In genomic region chr9:65303586-65303985, GRCm38 (mm10) we compare ENCODE assay signal across 25 mouse cellular contexts. TPM values are rescaled to one million over a fixed set of nuclear protein-coding genes. Genes with fewer than 3 reads are reported as not detected.
DNase-seq lines count a peak whose midpoint lies in the region; ATAC-seq and TF ChIP-seq lines count a peak whose summit lies in the region.
"Had no signal": no experiment of that assay in that cellular context is flagged by ENCODE, and none has a peak within 500 bp of the region (broad histone marks: within the 10 kb centered on the region; RNA-seq: fewer than 3 reads in every experiment).

No protein-coding gene starts in this region.

- H3K4me1 ChIP-seq in MEL (ENCODE audit: control insufficient read depth in 1 of 2, insufficient read depth in 2 of 2, low read length in 2 of 2): no peaks in the 10 kb centered on the region
- no peaks in the 10 kb centered on the region; the same call in 1 of the 2 replicates for H3K4me1 ChIP-seq in brown adipose tissue, adult 24 weeks (ENCODE audit: control insufficient read depth, insufficient read depth, insufficient read length, low read length)
- no peaks in the 10 kb centered on the region for H3K4me1 ChIP-seq in midbrain, embryonic 15.5 days
- H3K4me1 ChIP-seq: embryonic facial prominence, embryonic 12.5 days; forebrain, embryonic 15.5 days; hindbrain, embryonic 12.5 days had no signal

- WGBS in midbrain, embryonic 15.5 days: 89% methylated on average over 4 of the region's 4 CpGs

- H3K27me3 ChIP-seq in MEL (ENCODE audit: control insufficient read depth in 1 of 2, insufficient read depth in 2 of 2, low read length in 2 of 2): no peaks in the 10 kb centered on the region
- no peaks in the 10 kb centered on the region for H3K27me3 ChIP-seq in midbrain, embryonic 15.5 days (replicated peaks)
- H3K27me3 ChIP-seq: embryonic facial prominence, embryonic 12.5 days; forebrain, embryonic 15.5 days; heart, embryonic 15.5 days; hindbrain, embryonic 12.5 days had no signal

- H3K9me3 ChIP-seq in MEL (replicated peaks; ENCODE audit: insufficient read depth, low read length): no peaks in the 10 kb centered on the region
- no peaks in the 10 kb centered on the region for H3K9me3 ChIP-seq in midbrain, embryonic 15.5 days
- H3K9me3 ChIP-seq: embryonic facial prominence, embryonic 12.5 days; forebrain, embryonic 15.5 days; G1E; heart, embryonic 15.5 days; hindbrain, embryonic 12.5 days had no signal

- no peak for TF ChIP-seq RAD21 in MEL (IDR thresholded peaks at IDR 0.05; ENCODE audit: low read depth, low read length)

- H3K79me2 ChIP-seq in MEL (ENCODE audit: control insufficient read depth, insufficient read depth, low read length, poor library complexity): 0 out of 2 replicates have a peak, but pooled peaks cover 1% of the 10 kb centered on the region

- no peak for ATAC-seq in midbrain, embryonic 15.5 days (replicated peaks)
- ATAC-seq: CD4-positive, CD25-positive, alpha-beta regulatory T cell, adult 4 months; forebrain, embryonic 15.5 days; hindbrain, embryonic 16.5 days; inflammation-experienced regulatory T-cells, adult 6 months; intestine, postnatal 0 days had no signal

- no peak overlapping the region for H3K4me3 ChIP-seq in MEL (ENCODE audit: control insufficient read depth in 1 of 2, insufficient read depth in 1 of 2, low read depth in 2 of 2, low read length in 2 of 2)
- H3K4me3 ChIP-seq in brown adipose tissue, adult 24 weeks (ENCODE audit: insufficient read depth, low read depth, low read length): no peak overlapping the region
- no peak overlapping the region for H3K4me3 ChIP-seq in midbrain, embryonic 15.5 days
- H3K4me3 ChIP-seq: embryonic facial prominence, embryonic 12.5 days; forebrain, embryonic 15.5 days; heart, embryonic 15.5 days; hindbrain, embryonic 12.5 days had no signal

- no peak overlapping the region for H3K27ac ChIP-seq in MEL (ENCODE audit: control insufficient read depth, low read depth, low read length)
- peak overlapping the region; percentile 98 for H3K27ac ChIP-seq in brown adipose tissue, adult 24 weeks (replicated peaks; ENCODE audit: low read depth, low read length)
- H3K27ac ChIP-seq in midbrain, embryonic 15.5 days: no peak overlapping the region
- H3K27ac ChIP-seq: embryonic facial prominence, embryonic 12.5 days; forebrain, embryonic 15.5 days; heart, embryonic 15.5 days; hindbrain, embryonic 12.5 days had no signal

- H3K9ac ChIP-seq in MEL (ENCODE audit: control insufficient read depth, low read depth, low read length, poor library complexity, severe bottlenecking): no peak overlapping the region
- no peak overlapping the region for H3K9ac ChIP-seq in midbrain, embryonic 15.5 days
- H3K9ac ChIP-seq: embryonic facial prominence, embryonic 12.5 days; forebrain, embryonic 15.5 days; heart, embryonic 15.5 days; hindbrain, embryonic 12.5 days had no signal

- TF ChIP-seq EP300 in MEL (IDR thresholded peaks at IDR 0.05; ENCODE audit: low read depth in 1 of 2, low read length in 2 of 2): no peak

- TF ChIP-seq POLR2A in MEL (IDR thresholded peaks at IDR 0.05; ENCODE audit: control insufficient read depth in 1 of 2, insufficient read depth in 1 of 2, low read depth in 1 of 2, low read length in 2 of 2, poor library complexity in 1 of 2): no peak

- TF ChIP-seq CTCF in MEL (IDR thresholded peaks at IDR 0.05 in 2 of 3, conservative IDR thresholded peaks at IDR 0.05 in 1 of 3; ENCODE audit: control insufficient read depth in 1 of 3, insufficient read depth in 1 of 3, low read depth in 2 of 3, low read length in 3 of 3, poor library complexity in 1 of 3, severe bottlenecking in 1 of 3): no peak

- DNase-seq in heart, adult 8-10 months (ENCODE audit: low spot score): peak; percentile 30
- DNase-seq in heart, postnatal 14 days: no peak
- peak; percentile 31 for DNase-seq in A20 (ENCODE audit: low read depth, low spot score)
- DNase-seq in MEL (ENCODE audit: low read depth, low spot score): peak; percentile 17
- DNase-seq in cerebellum, postnatal 36 days: no peak
- DNase-seq: adrenal gland, postnatal 14 days; B cell, adult 2 months; cerebellum, adult 11 months; cerebellum, adult 8-10 months; cerebellum, postnatal 14 days; gastrocnemius, postnatal 14 days; heart, postnatal 4 days had no signal

- intact Hi-C loops in heart, postnatal 14 days (cut with DNase I): no loop called here

- H3K4me2 ChIP-seq in midbrain, embryonic 15.5 days: no peak overlapping the region
- H3K4me2 ChIP-seq: embryonic facial prominence, embryonic 12.5 days; forebrain, embryonic 15.5 days; heart, embryonic 11.5 days; heart, embryonic 15.5 days; hindbrain, embryonic 12.5 days had no signal

- H3K36me3 ChIP-seq in MEL (ENCODE audit: control insufficient read depth in 1 of 2, insufficient read depth in 2 of 2, low read length in 2 of 2): peaks cover 2 to 28% of the 10 kb centered on the region in 2 experiments; a peak in 2 of 4 replicates
- H3K36me3 ChIP-seq in midbrain, embryonic 15.5 days (replicated peaks): peaks cover 22% of the 10 kb centered on the region

TF ChIP-seq in MEL, 35 proteins besides CTCF, POLR2A, EP300 and RAD21:
- TF ChIP-seq RCOR1 (IDR thresholded peaks at IDR 0.05; ENCODE audit: low read depth, low read length): no peak
- TF ChIP-seq ZKSCAN1 (IDR thresholded peaks at IDR 0.05; ENCODE audit: low read depth, low read length): no peak
- no peak for TF ChIP-seq USF2 (IDR thresholded peaks at IDR 0.05; ENCODE audit: borderline replicate concordance in 1 of 2, insufficient read depth in 1 of 2, low read depth in 1 of 2, low read length in 2 of 2)
- no peak for TF ChIP-seq TAL1 (IDR thresholded peaks at IDR 0.05; ENCODE audit: low read length)
- no peak for TF ChIP-seq ZC3H11A (IDR thresholded peaks at IDR 0.05; ENCODE audit: low read depth, low read length)
- TF ChIP-seq UBTF (IDR thresholded peaks at IDR 0.05; ENCODE audit: borderline replicate concordance, insufficient read depth, low read depth, low read length): no peak
- no peak for TF ChIP-seq POLR2AphosphoS5 (IDR thresholded peaks at IDR 0.05; ENCODE audit: borderline replicate concordance, low read depth, low read length)
- TF ChIP-seq BHLHE40 (IDR thresholded peaks at IDR 0.05; ENCODE audit: borderline replicate concordance, low read depth, low read length): no peak
- TF ChIP-seq MEF2A (IDR thresholded peaks at IDR 0.05; ENCODE audit: extremely low read depth, insufficient replicate concordance, low read depth, low read length, poor library complexity, severe bottlenecking): no peak
- TF ChIP-seq HCFC1 (IDR thresholded peaks at IDR 0.05; ENCODE audit: low read depth, low read length): no peak
- no peak for TF ChIP-seq KAT2A (conservative IDR thresholded peaks at IDR 0.05; ENCODE audit: low read depth, low read length)
- no peak for TF ChIP-seq TCF12 (IDR thresholded peaks at IDR 0.05; ENCODE audit: low read depth, low read length)
- no peak for TF ChIP-seq CHD2 (IDR thresholded peaks at IDR 0.05; ENCODE audit: low read length)
- no peak for TF ChIP-seq GABPA (IDR thresholded peaks at IDR 0.05; ENCODE audit: low read depth, low read length)
- no peak for TF ChIP-seq ZMIZ1 (IDR thresholded peaks at IDR 0.05; ENCODE audit: low read depth, low read length)
- TF ChIP-seq MYB (IDR thresholded peaks at IDR 0.05; ENCODE audit: low read depth, low read length): no peak
- no peak for TF ChIP-seq POLR2AphosphoS2 (IDR thresholded peaks at IDR 0.05; ENCODE audit: low read length)
- no peak for TF ChIP-seq CHD1 (IDR thresholded peaks at IDR 0.05; ENCODE audit: low read depth, low read length)
TF ChIP-seq in MEL: peak in this region for 0.

RNA-seq across cellular contexts. Expression of gene Clpx, which starts 9.5 kb away (rescaled TPM):
- 100 to 1,000 TPM in 2 of 4 experiments, 10 to 100 TPM in 2; 82.7 to 113 (median 100) TPM for total RNA-seq in heart, adult 8-10 months (2022)
- 10 to 100 TPM; 90.7 to 99.9 TPM for total RNA-seq in heart, postnatal 14 days (2021)
- 38.7 and 38.8 TPM in 2 replicates for total RNA-seq in MEL (2012; rRNA removed)
- 10 to 100 TPM in 1 of 2 experiments, not detected in 1; 32.4 TPM for polyA plus RNA-seq in MEL (2012; ENCODE audit: insufficient read depth in 1 of 2, insufficient read length in 2 of 2, low read depth in 1 of 2, low replicate concordance in 2 of 2, missing spikeins in 1 of 2)
- 97.1 and 113 TPM in 2 replicates for polyA plus RNA-seq in brown adipose tissue, adult 24 weeks (2012; ENCODE audit: insufficient read depth, insufficient read length, missing spikeins)
- polyA plus RNA-seq in midbrain, embryonic 15.5 days (2015; fragmentation: Nextera tagmentation; extraction: Ambion mirVana): 40.4 and 42.8 TPM in 2 replicates

RNA-seq across cellular contexts. Expression of gene Cilp, which starts 38.6 kb away (rescaled TPM):
- 1 to 10 TPM; 1.5 to 2.8 (median 2.4) TPM for total RNA-seq in heart, adult 8-10 months (2022)
- 1 to 10 TPM; 6.2 to 6.6 TPM for total RNA-seq in heart, postnatal 14 days (2021)
- total RNA-seq in MEL (2012; rRNA removed): not detected in 2 replicates
- polyA plus RNA-seq in MEL (2012; ENCODE audit: insufficient read depth in 1 of 2, insufficient read length in 2 of 2, low read depth in 1 of 2, low replicate concordance in 2 of 2, missing spikeins in 1 of 2): under 1 TPM in 1 of 2 experiments, not detected in 1; 0.01 TPM
- polyA plus RNA-seq in brown adipose tissue, adult 24 weeks (2012; ENCODE audit: insufficient read depth, insufficient read length, missing spikeins): 1.2 and 3.1 TPM in 2 replicates
- polyA plus RNA-seq in midbrain, embryonic 15.5 days (2015; fragmentation: Nextera tagmentation; extraction: Ambion mirVana): 0.19 and 0.26 TPM in 2 replicates
- total RNA-seq: granulocyte monocyte progenitor cell, adult 5-6 weeks had no signal
- polyA plus RNA-seq: CD4-positive, CD25-positive, alpha-beta regulatory T cell, adult 4 months; G1E; inflammation-experienced regulatory T-cells, adult 6 months had no signal

RNA-seq across cellular contexts. Expression of gene Pdcd7, which starts 42.3 kb away (rescaled TPM):
- 10 to 100 TPM; 13.3 to 16.8 (median 16.0) TPM for total RNA-seq in heart, adult 8-10 months (2022)
- 10 to 100 TPM in 1 of 2 experiments, 1 to 10 TPM in 1; 9.6 to 11.3 TPM for total RNA-seq in heart, postnatal 14 days (2021)
- total RNA-seq in MEL (2012; rRNA removed): 20.3 and 22.8 TPM in 2 replicates
- polyA plus RNA-seq in MEL (2012; ENCODE audit: insufficient read depth in 1 of 2, insufficient read length in 2 of 2, low read depth in 1 of 2, low replicate concordance in 2 of 2, missing spikeins in 1 of 2): 10 to 100 TPM in 1 of 2 experiments, not detected in 1; 34.5 TPM
- 7.3 and 11.6 TPM in 2 replicates for polyA plus RNA-seq in brown adipose tissue, adult 24 weeks (2012; ENCODE audit: insufficient read depth, insufficient read length, missing spikeins)
- polyA plus RNA-seq in midbrain, embryonic 15.5 days (2015; fragmentation: Nextera tagmentation; extraction: Ambion mirVana): 8.1 and 9.5 TPM in 2 replicates

RNA-seq across cellular contexts. Expression of gene Ubap1l, which starts 57.3 kb away (rescaled TPM):
- total RNA-seq in heart, adult 8-10 months (2022): under 1 TPM in 2 of 4 experiments, not detected in 2; 0.27 to 0.40 TPM
- under 1 TPM; 0.33 to 0.37 TPM for total RNA-seq in heart, postnatal 14 days (2021)
- total RNA-seq in MEL (2012; rRNA removed): not detected in 2 replicates
- under 1 TPM in 1 of 2 experiments, not detected in 1; 0.08 TPM for polyA plus RNA-seq in MEL (2012; ENCODE audit: insufficient read depth in 1 of 2, insufficient read length in 2 of 2, low read depth in 1 of 2, low replicate concordance in 2 of 2, missing spikeins in 1 of 2)
- polyA plus RNA-seq in brown adipose tissue, adult 24 weeks (2012; ENCODE audit: insufficient read depth, insufficient read length, missing spikeins): 0.75 TPM in 1 of 2 replicates, not detected in the other
- 2.7 and 2.9 TPM in 2 replicates for polyA plus RNA-seq in midbrain, embryonic 15.5 days (2015; fragmentation: Nextera tagmentation; extraction: Ambion mirVana)
- total RNA-seq: granulocyte monocyte progenitor cell, adult 5-6 weeks had no signal
- polyA plus RNA-seq: CD4-positive, CD25-positive, alpha-beta regulatory T cell, adult 4 months had no signal

Comparison
In these comparisons a context has a peak if more than half of its experiments do, and no peak if none do; other contexts are left out.
1. DNase-seq: peak in heart, adult 8-10 months (single experiment), A20 (single experiment) and MEL (single experiment); none in heart, postnatal 14 days (0 of 2) and cerebellum, postnatal 36 days (0 of 2).